Mouse (Mus musculus) heart, adult 18-20 months (tissue): ENCODE results near the gene Xlr4b. TPM values are rescaled to one million over a fixed set of nuclear protein-coding genes. Genes with fewer than 3 reads are reported as not detected.
A peak's percentile ranks its signal among the peaks of the same experiment; 100 is the strongest.
"Not testable (repeated sequence)": the region's sequence is repeated elsewhere in the genome, so short reads cannot be mapped to it uniquely, and the experiment has no call there.

Experiments
- DNase-seq, 2 experiments: peaks; one replicate each; pipeline ENCODE4 v3.0.0; 2021 to 2022; ENCODE audit warnings: mixed read lengths in 1 of 2
- long read RNA-seq, 2 experiments: library from polyadenylated mRNA; stranded (forward); transcript quantifications; one replicate each; pipeline ENCODE4 v2.0.0; 2021
- total RNA-seq, 2 experiments: library from RNA; stranded (reverse); gene quantifications; 2 replicates each; pipeline ENCODE4 v1.2.3; 2021

Xlr4b gene
- 1 to 10 TPM in 1 of 2 experiments, under 1 TPM in 1; 0.67 to 1.1 TPM for total RNA-seq
- long read RNA-seq, experiment 1, partial matches to known transcripts: 0 of 2 reads
- long read RNA-seq, experiment 1, other reads (novel, unspliced or antisense): 2 of 2 reads
- long read RNA-seq, experiment 2: 0 reads

GRCm38 (mm10) chrX:73213819-73214564 lies at the start of gene Xlr4b:
Gene Xlr4b, plus strand, starts transcription at chrX:73214333.
- DNase-seq: not testable (repeated sequence)

GRCm38 (mm10) chrX:73176889-73177288 lies 37.2 kb upstream of the Xlr4b start, which contains the start of gene Spin2d:
Gene Spin2d, minus strand, starts transcription at chrX:73176989.
- not testable (repeated sequence) for DNase-seq

GRCm38 (mm10) chrX:73191934-73192333 lies 22.2 kb upstream of the Xlr4b start, which contains the start of gene Xlr3b:
Gene Xlr3b, plus strand, starts transcription at chrX:73192207.
- peak in 1 of 2 experiments; percentile 43 for DNase-seq

- DNase-seq: no peak
These were observed 11.2 kb downstream of the Xlr4b start for GRCm38 (mm10) chrX:73225365-73225764.

GRCm38 (mm10) chrX:73227914-73228605 lies 13.9 kb downstream of the Xlr4b start, which contains the start of gene F8a:
Gene F8a, plus strand, starts transcription at chrX:73228291.
- peak; percentile 84 to 89 for DNase-seq

- peak; percentile 53 to 57 for DNase-seq
These were observed 14.6 kb downstream of the Xlr4b start for GRCm38 (mm10) chrX:73228606-73229214.

- no peak for DNase-seq
These were observed 15.2 kb downstream of the Xlr4b start for GRCm38 (mm10) chrX:73229288-73229687.

GRCm38 (mm10) chrX:73242821-73243325 lies 28.7 kb downstream of the Xlr4b start, which contains the start of gene Xlr4c:
Gene Xlr4c, minus strand, starts transcription at chrX:73243130.
- DNase-seq: not testable (repeated sequence)

- DNase-seq: not testable (repeated sequence)
These were observed 48.3 kb downstream of the Xlr4b start for GRCm38 (mm10) chrX:73262428-73262827.

GRCm38 (mm10) chrX:73265270-73265669 lies 51.1 kb downstream of the Xlr4b start, which contains the start of gene Xlr3c:
Gene Xlr3c, minus strand, starts transcription at chrX:73265390.
- not testable (repeated sequence) for DNase-seq

Other genes starting within 250 kb of the Xlr4b start
- gene Zfp185, start 227.0 kb upstream of the Xlr4b start, total RNA-seq: 1 to 10 TPM in 1 of 2 experiments, under 1 TPM in 1; 0.77 to 1.8 TPM
- gene Pnma5, start 177.2 kb upstream of the Xlr4b start, total RNA-seq: not detected
- gene Pnma3, start 149.5 kb upstream of the Xlr4b start, total RNA-seq: not detected
- gene Xlr4a, start 131.9 kb upstream of the Xlr4b start, total RNA-seq: 1 to 10 TPM in 1 of 2 experiments, under 1 TPM in 1; 0.45 to 1.9 TPM
- under 1 TPM; 0.47 to 0.62 TPM for gene Xlr3a, start 117.2 kb upstream of the Xlr4b start, total RNA-seq
- not detected for gene Gm14685, start 97.3 kb upstream of the Xlr4b start, total RNA-seq
- not detected for gene Xlr5b, start 65.5 kb upstream of the Xlr4b start, total RNA-seq
- not detected for gene DXBay18, start 64.9 kb upstream of the Xlr4b start, total RNA-seq
- not detected for gene Spin2d, start 37.3 kb upstream of the Xlr4b start, total RNA-seq
- gene Xlr3b, start 22.1 kb upstream of the Xlr4b start, total RNA-seq: 1 to 10 TPM in 1 of 2 experiments, under 1 TPM in 1; 0.75 to 1.2 TPM
- gene F8a, start 14.0 kb downstream of the Xlr4b start, total RNA-seq: 1 to 10 TPM; 6.6 to 7.2 TPM
- not detected for gene Xlr4c, start 28.8 kb downstream of the Xlr4b start, total RNA-seq
- gene Xlr3c, start 51.1 kb downstream of the Xlr4b start, total RNA-seq: not detected
- gene Xlr5a, start 78.6 kb downstream of the Xlr4b start, total RNA-seq: not detected
- gene Xlr5c, start 78.6 kb downstream of the Xlr4b start, total RNA-seq: not detected
- not detected for gene Gm45015, start 122.5 kb downstream of the Xlr4b start, total RNA-seq
- 1 to 10 TPM; 5.6 to 6.6 TPM for gene Zfp275, start 128.3 kb downstream of the Xlr4b start, total RNA-seq
- not detected for gene Gm18336, start 184.4 kb downstream of the Xlr4b start, total RNA-seq
- gene Zfp92, start 196.8 kb downstream of the Xlr4b start, total RNA-seq: not detected
- gene Trex2, start 221.0 kb downstream of the Xlr4b start, total RNA-seq: not detected
- 1 to 10 TPM; 6.2 to 9.1 TPM for gene Haus7, start 244.7 kb downstream of the Xlr4b start, total RNA-seq